Mouse (Mus musculus): ENCODE data around the gene Tenm2.

Tenm2 gene

DNA sequence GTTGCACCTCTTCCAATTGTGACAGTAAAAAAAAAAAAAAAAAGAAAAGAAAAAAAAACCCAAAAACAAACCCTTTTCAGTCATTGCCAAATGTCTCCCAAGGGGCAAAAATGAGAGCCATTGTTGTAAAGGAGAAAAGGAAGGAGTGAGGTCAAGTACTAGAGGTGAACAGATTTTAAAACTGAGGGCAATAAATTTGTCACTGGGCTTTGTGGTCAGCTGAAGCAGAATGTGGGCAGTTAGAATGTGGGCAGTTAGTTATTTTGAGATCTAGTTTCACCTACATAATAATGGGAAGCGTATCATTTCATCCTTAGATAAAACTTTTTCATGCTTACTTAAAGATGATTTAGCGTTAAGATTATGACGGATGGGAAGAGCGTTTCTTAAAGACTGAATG, 1016.2 kb downstream of the Tenm2 start:
- no peak for DNase-seq (ENCODE audit: low spot score in 2 of 2)

- no peak for DNase-seq (ENCODE audit: low spot score in 2 of 2)
These were observed 1021.2 kb downstream of the Tenm2 start for GRCm38 (mm10) chr11:36214589-36214988.

DNA sequence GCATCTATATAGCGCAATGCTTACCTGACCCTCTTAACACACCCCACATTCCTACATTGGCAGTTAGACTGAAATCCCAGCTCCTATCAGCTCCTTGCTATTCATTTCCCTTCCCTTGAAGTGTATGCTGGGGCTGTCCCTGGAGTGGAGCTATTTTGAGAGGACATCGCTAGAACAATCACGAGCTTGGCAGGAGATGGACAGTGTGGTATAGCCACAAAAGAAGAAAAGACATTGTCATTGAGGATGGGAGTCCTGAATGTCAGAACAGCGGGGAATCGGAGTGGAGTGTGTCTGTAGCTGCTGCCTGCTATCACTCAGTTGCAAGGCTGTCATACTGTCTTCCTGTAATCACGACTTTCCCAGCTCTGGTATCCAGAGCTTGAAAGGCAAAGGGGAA, 1031.4 kb downstream of the Tenm2 start:
- no peak for DNase-seq (ENCODE audit: low spot score in 2 of 2)

GRCm38 (mm10) chr11:36203896-36204295, 1031.9 kb downstream of the Tenm2 start:
- no peak for DNase-seq (ENCODE audit: low spot score in 2 of 2)

DNA sequence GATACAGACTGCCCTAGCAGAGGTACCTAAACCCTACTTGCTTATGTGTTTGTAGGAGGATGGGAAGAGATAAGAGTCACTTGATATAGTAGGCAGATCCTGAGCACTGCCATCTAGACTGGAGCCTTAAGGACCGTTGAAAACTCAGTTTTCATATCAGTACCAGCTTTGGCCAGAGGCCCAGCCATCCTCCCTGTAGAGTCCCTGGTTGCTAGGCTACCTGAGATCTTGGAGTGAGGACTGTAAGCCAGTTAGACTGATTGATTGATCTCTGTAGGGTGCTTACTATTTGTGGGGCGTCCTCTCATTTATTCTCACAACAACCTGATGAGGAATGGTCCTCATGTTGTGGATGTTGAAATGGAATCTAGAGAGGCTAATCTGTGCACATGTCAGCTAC, 1041.4 kb downstream of the Tenm2 start:
- DNase-seq (ENCODE audit: low spot score in 2 of 2): no peak

DNA sequence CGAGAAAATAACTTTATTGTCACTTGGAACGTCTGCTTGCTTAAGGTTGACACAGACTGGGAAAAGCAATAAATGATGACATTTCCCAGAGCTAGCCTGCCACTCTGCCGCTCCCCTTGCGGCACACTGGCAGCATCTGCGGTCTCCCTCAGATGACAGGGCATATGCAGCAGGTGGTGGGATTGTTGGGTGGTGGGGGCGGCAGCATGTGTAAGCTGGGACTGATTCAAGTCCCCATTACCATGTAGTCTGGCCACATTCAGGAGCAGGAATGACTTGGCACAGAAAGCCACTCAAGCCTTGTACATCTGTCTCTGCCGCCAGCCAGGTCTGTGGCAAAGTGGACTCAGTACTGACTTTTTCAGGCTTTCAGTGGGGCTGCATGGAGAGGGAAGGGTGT, 1059.7 kb downstream of the Tenm2 start:
- peak; percentile 35 to 36 for DNase-seq (ENCODE audit: low spot score in 2 of 2)

DNA sequence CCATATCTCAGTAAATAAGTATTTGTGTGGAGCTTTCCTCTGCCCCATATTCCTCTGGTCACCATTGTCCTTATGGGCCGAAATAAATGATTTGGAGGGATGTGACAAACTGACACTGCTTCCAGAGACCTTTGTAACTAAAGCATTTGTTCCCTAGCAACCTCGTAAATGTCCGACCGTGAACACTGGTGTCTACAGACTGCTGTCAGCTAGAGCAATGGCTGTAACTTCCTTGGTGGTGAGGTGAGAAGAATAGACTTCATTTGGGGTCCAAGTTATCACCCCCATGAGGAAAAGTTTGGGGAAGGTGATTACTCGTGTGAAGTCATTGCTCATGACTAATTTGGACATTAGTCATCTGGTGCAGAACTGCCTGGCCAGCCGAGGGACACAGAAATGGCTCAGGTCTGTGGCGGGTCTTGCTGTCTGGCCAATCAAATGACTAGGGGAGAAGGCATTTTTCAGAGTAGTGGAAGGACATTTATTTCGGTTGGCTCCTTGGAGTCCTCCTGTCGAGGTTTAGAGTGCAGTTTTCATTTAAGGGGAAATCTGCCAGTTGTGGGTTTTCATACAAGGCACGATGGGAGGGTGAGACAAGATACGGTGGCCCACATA, 1062.6 kb downstream of the Tenm2 start:
- no peak for DNase-seq (ENCODE audit: low spot score in 2 of 2)

- no peak for DNase-seq (ENCODE audit: low spot score in 2 of 2)
These were observed 1063.2 kb downstream of the Tenm2 start for GRCm38 (mm10) chr11:36172520-36172919.

GRCm38 (mm10) chr11:36171991-36172390, 1063.8 kb downstream of the Tenm2 start:
- DNase-seq (ENCODE audit: low spot score in 2 of 2): no peak

- DNase-seq (ENCODE audit: low spot score in 2 of 2): no peak
These were observed 1064.5 kb downstream of the Tenm2 start for GRCm38 (mm10) chr11:36171221-36171620.

GRCm38 (mm10) chr11:36169738-36170137, 1066.0 kb downstream of the Tenm2 start:
- no peak for DNase-seq (ENCODE audit: low spot score in 2 of 2)

GRCm38 (mm10) chr11:36168921-36169537, 1066.7 kb downstream of the Tenm2 start:
- no peak for DNase-seq (ENCODE audit: low spot score in 2 of 2)

DNA sequence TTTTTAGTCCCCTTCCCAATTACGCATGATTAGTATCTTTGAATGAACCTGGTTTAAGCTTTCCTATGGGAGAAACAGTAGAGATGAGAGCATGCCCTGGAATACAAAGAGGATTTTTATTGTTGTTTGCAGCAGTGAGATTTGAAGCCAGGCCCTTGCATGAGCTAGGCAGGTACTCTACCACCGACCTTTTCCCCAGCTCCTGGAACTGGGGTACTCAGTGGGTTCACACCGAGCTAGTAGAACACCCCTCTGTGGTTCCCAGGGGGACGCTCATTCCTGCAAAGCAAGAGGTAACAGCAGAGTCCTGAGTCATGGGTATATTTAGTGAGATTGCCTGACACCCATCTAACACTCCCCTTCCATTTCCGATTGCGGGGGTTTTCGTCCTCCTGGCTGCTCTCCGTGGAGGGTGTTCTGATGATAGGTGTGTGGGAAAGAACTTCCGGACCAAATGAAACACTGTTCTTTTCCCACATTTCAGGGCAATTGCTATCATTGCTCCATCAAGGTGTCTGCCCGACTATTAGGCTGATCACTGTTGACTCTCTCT, 1067.9 kb downstream of the Tenm2 start:
- no peak for DNase-seq (ENCODE audit: low spot score in 2 of 2)

GRCm38 (mm10) chr11:36163580-36163979, 1072.2 kb downstream of the Tenm2 start:
- DNase-seq (ENCODE audit: low spot score in 2 of 2): no peak

- no peak for DNase-seq (ENCODE audit: low spot score in 2 of 2)
These were observed 1073.9 kb downstream of the Tenm2 start for GRCm38 (mm10) chr11:36161765-36162321.

GRCm38 (mm10) chr11:36153450-36153849, 1082.3 kb downstream of the Tenm2 start:
- DNase-seq (ENCODE audit: low spot score in 2 of 2): no peak

- no peak for DNase-seq (ENCODE audit: low spot score in 2 of 2)
These were observed 1082.8 kb downstream of the Tenm2 start for GRCm38 (mm10) chr11:36153011-36153410.

DNA sequence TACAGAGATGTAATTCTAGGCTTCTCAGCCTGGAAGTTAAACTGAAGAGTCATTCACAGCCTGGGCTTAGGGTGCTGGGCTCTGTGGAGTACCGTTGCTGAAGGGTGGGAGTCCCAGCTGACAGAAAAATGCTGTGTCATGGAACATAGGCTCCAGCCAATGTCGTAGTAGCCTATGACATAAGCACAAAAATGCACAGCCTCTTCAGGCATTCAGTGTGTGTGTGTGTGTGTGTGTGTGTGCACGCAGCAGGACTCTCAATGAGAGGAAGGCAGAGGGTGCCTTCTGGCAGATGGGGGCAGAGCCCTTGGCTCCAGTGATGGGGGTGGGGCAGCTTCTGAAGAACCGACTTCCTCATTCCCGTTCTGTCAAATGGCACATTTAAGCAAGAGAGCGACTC, 1083.5 kb downstream of the Tenm2 start:
- no peak for DNase-seq (ENCODE audit: low spot score in 2 of 2)

GRCm38 (mm10) chr11:36149092-36149491, 1086.7 kb downstream of the Tenm2 start:
- peak in 1 of 2 experiments; percentile 27 for DNase-seq (ENCODE audit: low spot score in 2 of 2)

DNA sequence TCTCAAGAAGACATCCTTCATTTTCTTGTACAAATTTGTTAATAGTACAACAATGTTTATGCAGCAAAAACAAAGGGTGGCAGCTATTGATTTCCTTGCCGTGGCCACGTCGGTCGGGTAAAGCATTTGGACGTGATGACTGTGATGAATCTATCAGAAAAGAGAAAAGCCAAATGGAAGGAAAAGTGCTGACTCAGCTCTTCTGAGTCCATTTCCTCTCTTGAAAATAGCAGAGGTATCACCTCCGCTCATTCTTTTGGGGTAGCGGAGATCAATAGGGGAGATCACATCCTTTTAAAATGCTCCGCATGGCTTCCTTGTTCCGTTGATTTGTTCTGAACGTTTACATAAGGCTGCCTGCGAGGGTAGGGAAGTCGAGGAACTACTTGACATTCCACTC, 1090.7 kb downstream of the Tenm2 start:
- DNase-seq (ENCODE audit: low spot score in 2 of 2): no peak

DNA sequence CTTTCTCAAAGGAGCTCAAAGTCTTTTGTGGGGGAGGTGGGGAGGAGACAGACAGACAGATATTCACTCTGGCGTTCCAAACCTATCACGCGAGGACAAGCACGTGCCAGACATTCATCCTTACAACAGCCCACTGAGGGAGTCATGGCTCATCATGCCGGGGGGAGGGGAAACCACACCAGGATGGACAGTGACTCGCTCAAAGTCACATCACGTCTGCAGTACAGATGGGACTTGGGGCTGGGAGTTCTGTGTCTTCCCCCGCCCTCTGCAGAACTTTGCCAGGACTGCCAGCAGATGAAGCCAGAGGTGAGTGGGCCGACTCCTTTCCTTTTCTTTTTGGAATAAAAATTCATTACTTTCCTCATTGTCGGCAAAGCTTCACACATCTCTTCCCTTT, 1095.4 kb downstream of the Tenm2 start:
- DNase-seq (ENCODE audit: low spot score in 2 of 2): peak; percentile 38 to 39

DNA sequence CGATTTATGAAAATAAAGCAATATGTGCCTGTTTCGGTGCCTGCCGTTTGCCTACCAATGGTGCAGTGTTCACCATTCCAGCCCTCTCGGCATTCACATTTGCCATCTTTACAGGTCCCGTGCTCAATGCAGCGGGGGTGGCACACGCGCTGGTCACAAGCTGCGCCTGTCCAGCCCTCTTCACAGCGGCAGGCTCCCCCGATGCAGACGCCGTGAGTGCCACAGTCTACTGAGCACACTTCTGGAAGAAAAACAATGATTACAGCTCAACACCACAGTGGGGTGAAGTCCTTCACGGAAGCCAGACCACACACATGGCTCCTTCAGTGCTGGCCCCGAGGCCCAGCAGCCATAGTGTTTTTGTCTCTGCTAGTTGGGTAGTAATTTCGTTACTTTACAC, 1096.2 kb downstream of the Tenm2 start:
- no peak for DNase-seq (ENCODE audit: low spot score in 2 of 2)

DNA sequence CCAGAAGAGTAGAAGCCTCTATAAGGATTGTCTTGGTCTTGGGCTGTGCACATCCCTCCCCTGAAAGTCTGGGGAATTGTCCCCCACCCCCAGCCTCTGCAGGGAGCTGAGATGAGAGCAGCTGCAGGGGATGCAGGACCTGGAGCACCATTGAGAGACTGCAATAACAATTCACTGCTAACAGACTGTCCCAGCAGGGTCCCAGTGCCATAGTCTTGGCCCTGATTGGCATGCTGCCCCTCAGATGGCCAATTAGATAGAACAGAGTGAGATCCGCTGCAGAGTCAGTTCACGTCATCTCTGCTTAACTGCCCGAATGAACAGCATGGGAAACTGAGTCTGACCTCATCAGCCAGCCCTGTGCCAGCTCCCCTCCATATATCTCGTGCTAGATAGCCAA, 1097.9 kb downstream of the Tenm2 start:
- DNase-seq (ENCODE audit: low spot score in 2 of 2): no peak

Measured in frontal cortex, postnatal 36 days (tissue).